Mouse (Mus musculus): ENCODE results near the gene Gm14406.
"Not testable (repeated sequence)": the region's sequence is repeated elsewhere in the genome, so short reads cannot be mapped to it uniquely, and the experiment has no call there.

Gene Gm14406

GRCm38 (mm10) chr2:177577998-177578397 is at the start of gene Gm14406:
TSS of gene Gm14406 (minus strand) at chr2:177578210.
- not testable (repeated sequence) for DNase-seq (ENCODE audit: low spot score)

- DNase-seq (ENCODE audit: low spot score): not testable (repeated sequence)
Observed at GRCm38 (mm10) chr2:177575141-177575540, 2.9 kb downstream of the Gm14406 start.

GRCm38 (mm10) chr2:177559365-177559764 is 18.6 kb downstream of the Gm14406 start:
- DNase-seq (ENCODE audit: low spot score): not testable (repeated sequence)

- not testable (repeated sequence) for DNase-seq (ENCODE audit: low spot score)
Observed at GRCm38 (mm10) chr2:177555261-177555660, 22.7 kb downstream of the Gm14406 start.

GRCm38 (mm10) chr2:177537717-177538116 is 40.3 kb downstream of the Gm14406 start:
- not testable (repeated sequence) for DNase-seq (ENCODE audit: low spot score)

- DNase-seq (ENCODE audit: low spot score): not testable (repeated sequence)
Observed at GRCm38 (mm10) chr2:177537141-177537540, 40.9 kb downstream of the Gm14406 start.

- no peak for DNase-seq (ENCODE audit: low spot score)
Observed at GRCm38 (mm10) chr2:177535876-177536275, 42.1 kb downstream of the Gm14406 start.

- DNase-seq (ENCODE audit: low spot score): not testable (repeated sequence)
Observed at GRCm38 (mm10) chr2:177524171-177524570, 53.8 kb downstream of the Gm14406 start.

GRCm38 (mm10) chr2:177523674-177524073 is 54.3 kb downstream of the Gm14406 start:
- DNase-seq (ENCODE audit: low spot score): not testable (repeated sequence)

GRCm38 (mm10) chr2:177523061-177523460 is 54.9 kb downstream of the Gm14406 start:
- DNase-seq (ENCODE audit: low spot score): no peak

- no peak for DNase-seq (ENCODE audit: low spot score)
Observed at GRCm38 (mm10) chr2:177520035-177520434, 58.0 kb downstream of the Gm14406 start.

Measured in layer of hippocampus, adult 11-12 months (tissue).